Mouse (Mus musculus) right cerebral cortex, postnatal 14 days (tissue): Measurements from ENCODE around the gene Shisa8.
A peak's percentile ranks its signal among the peaks of the same experiment; 100 is the strongest.

Source experiments
- DNase-seq: peaks from one replicate; pipeline ENCODE4 v3.0.0; 2022

Shisa8 gene

GRCm38 (mm10) chr15:82221104-82221860, 8.7 kb upstream of the Shisa8 start:
- DNase-seq = no peak

GRCm38 (mm10) chr15:82220003-82220675, 7.5 kb upstream of the Shisa8 start:
- no peak for DNase-seq

GRCm38 (mm10) chr15:82218778-82219666, 6.4 kb upstream of the Shisa8 start:
- DNase-seq = no peak

DNA sequence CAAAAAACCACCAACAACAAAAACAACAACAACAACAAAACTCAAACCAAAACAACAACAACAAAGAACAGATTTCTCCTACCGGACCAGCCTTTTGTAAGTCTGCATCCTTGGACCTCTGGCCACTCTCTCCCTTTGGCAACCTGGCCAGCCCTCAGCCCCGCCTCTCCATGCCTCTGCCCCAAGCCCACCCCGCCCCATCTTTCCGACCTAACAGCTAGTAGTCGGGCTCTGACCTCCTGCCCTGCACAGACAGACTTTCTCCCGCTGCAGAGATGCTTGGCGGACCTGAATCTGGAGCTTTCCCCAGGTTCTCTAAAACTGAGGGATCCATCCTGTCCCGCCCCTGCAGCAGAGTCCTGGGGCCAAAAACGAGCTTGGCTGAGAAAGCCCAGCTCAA, 5.4 kb upstream of the Shisa8 start:
- DNase-seq = no peak

GRCm38 (mm10) chr15:82217039-82217438, 4.4 kb upstream of the Shisa8 start:
- DNase-seq = no peak

- DNase-seq = no peak
Observed at GRCm38 (mm10) chr15:82216142-82216827, 3.7 kb upstream of the Shisa8 start.

DNA sequence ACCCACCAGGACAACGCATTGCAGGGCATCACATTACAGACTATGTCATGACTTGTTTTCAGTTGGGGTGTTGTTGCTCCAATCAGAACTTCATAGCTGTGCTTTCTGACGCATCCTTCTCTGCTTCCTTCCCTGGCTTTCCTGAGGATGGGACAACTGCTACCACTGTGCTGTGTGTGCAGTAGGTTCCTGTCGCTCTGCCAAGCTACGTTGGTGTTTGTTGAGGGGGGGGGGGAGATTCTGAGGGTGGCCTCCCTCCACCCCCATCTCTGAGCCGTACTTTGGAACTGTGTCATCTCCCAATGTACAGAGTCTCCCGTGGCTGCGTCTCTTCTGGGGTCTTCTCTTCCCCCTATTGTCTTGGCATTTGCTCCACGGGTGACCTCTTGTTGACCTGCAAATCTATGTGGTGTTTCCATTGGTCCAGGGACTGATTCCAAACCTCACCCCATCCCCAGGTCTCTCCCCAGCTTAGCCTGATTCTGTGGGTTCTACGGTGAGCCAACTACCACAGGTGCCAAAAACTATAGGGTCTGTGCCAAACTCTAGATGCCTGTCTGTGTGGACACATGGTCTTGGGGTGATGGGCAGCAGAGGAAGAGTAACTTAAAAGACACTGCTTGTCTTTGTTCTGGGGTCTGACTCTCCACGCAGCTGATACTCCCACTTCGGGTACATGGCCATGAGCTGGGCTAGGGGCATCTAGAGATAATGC, 2.9 kb upstream of the Shisa8 start:
- DNase-seq = no peak

GRCm38 (mm10) chr15:82213222-82213621, 607 bp upstream of the Shisa8 start:
- no peak for DNase-seq

DNA sequence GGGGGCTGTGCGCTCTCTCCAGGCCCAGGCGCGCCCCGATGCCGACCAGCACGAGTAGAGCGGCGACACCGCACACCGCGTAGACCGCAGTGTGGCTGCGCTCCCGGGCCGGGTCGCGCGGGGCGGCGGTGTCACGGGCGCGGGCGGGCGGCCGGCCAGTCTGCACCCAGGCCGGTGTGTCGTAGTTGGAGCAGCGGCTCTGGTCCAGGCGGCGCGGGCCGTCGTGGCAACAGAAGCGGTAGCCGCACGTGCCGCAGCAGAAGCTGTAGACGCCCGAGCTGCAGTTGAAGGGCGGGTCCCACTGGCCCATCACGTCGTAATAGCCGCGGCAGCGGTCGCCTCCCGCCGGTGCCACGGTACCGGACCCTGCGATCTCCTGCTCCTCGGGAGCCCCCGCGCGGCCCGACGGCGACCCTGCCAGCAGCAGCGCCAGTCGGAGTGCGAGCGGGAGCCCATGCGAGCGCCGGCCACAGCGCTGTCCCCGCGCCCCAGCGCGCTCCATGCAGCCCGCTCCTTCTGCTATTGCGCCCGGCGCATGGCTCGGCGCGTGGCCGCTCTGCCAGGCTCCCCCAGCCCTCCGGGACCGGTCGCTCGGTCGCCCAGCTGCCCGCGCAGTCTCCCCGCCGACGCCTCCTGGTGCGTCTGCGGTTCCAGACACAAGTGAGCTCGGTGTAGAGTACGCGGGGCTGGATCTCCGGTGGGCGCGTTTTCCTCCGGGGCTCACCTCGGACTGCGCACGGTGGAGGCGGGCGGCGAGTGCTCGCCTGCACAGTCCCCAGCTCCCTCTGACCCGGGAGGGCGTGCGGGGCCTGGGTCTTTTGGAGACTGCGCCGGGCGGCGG, 484 bp downstream of the Shisa8 start:
- peak; percentile 33 for DNase-seq

GRCm38 (mm10) chr15:82211281-82211680, 1.3 kb downstream of the Shisa8 start:
- DNase-seq = no peak

- no peak for DNase-seq
Observed at GRCm38 (mm10) chr15:82210801-82211200, 1.8 kb downstream of the Shisa8 start.

DNA sequence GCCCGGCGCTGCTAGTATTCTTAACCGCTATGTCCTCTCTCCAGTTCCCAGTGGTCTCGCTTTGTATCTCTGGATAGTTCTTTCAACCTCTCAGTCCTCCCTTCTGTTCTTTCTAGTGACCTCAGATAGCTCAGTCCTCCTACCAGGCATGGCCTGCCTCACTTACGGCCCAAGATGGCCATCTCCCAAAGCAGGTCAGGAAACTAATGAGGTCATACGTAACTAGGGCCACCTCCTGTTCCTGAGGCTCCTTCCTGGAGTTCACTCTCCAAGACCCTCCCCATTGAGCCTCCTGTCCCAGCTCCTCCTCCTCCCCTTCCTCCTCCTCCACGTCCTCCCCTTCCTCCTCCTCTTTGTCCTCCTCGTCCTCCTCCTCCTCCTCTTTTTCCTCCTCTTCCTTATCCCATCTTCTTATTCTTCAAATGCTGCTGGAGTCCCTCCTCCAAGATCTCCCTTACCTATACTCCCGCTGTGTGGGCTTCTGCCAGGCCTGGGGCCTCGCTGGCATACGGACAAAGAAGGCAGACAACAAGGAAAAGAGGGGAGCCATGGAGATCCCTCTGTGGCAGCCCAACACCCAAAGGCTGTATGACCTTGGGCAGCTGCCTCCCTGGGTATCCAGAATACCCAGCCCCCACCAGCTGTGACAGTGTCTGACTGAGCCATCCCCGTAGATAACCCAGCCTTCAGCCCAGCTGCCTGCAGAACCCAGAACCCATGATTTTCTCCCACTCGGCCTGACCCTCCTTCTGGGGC, 3.1 kb downstream of the Shisa8 start:
- no peak for DNase-seq

DNA sequence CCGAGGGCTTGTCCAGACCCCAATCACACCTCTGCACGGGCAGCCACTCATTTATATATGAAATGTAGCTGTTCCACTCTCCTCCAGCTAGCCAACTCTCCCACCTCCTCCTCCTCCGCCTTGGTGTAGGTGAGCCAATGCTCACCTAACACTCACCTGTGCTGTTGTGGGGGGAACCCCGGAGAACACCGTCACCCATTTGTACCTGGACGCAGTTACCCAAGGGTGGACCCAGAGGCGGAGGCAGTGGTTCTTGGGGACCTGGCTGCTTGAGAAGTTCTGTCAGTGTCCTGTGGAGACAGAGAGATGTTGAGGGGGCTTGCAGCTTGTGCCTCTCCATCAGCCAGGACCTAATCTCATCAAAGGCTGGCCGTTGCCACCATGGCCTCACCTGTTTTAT, 4.3 kb downstream of the Shisa8 start:
- no peak for DNase-seq

GRCm38 (mm10) chr15:82207504-82208219, 5.0 kb downstream of the Shisa8 start:
- DNase-seq = no peak

DNA sequence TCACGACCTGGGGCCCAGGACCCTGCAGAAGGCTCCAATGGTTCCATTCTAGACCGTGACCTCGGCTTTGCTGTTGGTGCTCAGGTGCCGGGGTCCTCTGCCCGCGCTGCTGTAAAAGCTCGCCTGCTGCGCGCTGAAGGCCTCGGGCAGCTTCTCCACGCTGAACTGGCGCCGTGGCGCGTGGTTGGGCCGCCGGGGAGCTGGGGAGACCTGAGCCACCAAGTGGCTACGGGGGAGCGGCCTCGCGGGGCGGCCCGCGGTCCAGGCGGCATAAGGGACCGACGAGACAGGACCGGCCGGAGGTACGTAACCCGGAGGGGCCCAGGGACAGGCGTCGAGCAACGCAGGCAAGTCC, 5.5 kb downstream of the Shisa8 start:
- no peak for DNase-seq

DNA sequence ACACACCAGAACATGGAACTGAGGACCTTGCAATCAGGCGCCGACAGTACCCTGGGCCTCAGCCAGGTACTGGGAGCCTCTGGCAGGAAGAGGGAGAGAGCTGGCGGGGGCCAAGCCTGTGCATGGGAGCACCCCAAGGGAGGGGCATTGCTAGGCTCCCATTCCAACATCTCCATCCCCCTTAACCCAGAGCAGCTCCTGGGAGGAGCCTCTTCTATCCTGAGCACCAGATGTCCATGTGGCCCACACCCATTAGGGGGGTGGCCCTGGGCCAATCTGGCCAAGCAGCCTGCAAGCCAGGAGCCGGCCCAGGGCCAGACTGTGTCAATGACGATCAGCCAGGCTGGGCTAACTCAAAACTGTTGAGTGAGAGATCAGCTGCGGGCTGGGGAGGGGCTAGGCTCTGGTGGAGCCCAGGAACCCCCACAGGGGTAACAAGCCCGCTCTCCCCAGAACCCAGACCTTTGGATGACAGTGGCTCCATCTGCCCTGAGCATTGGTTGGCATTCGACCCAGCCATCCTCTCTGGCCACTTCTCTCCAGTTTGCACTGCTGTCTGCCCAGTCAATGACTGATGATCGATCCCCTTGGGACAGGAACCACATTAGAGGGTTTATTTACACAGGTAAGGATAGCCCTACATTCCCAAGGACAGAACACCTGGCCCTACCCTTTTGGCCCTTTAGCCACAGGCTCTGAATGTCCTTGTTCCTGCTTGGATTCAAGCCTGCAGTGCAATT, 6.1 kb downstream of the Shisa8 start:
- DNase-seq = peak; percentile 56

GRCm38 (mm10) chr15:82204680-82205371, 7.8 kb downstream of the Shisa8 start:
- DNase-seq = no peak

GRCm38 (mm10) chr15:82203611-82204351, 8.8 kb downstream of the Shisa8 start:
- DNase-seq = no peak
